Mouse (Mus musculus) left cerebral cortex, postnatal 4 days (tissue): ENCODE measurements around the gene Gal3st3. TPM values are rescaled to one million over a fixed set of nuclear protein-coding genes. Genes with fewer than 3 reads are reported as not detected.

Experiments used
- DNase-seq: peaks from one replicate; pipeline ENCODE4 v3.0.0-alpha.2; 2022
- intact Hi-C: fragments of 180-260 bp; cut with DNase I; formaldehyde crosslinking; loops from one replicate; pipeline ENCODE4 v1.15.1; 2025
- total RNA-seq, 2 experiments: library from RNA; stranded (reverse); gene quantifications; 2 replicates each; pipeline ENCODE4 v1.2.3; 2021

Gene Gal3st3
- 10 to 100 TPM; 60.0 to 60.3 TPM for total RNA-seq

- intact Hi-C loops = no loop called here
- DNase-seq = peak; percentile 67
Observed at GRCm38 (mm10) chr19:5297903-5298800, at the start of gene Gal3st3. TSS of gene Gal3st3 (plus strand) at chr19:5298331.

DNA sequence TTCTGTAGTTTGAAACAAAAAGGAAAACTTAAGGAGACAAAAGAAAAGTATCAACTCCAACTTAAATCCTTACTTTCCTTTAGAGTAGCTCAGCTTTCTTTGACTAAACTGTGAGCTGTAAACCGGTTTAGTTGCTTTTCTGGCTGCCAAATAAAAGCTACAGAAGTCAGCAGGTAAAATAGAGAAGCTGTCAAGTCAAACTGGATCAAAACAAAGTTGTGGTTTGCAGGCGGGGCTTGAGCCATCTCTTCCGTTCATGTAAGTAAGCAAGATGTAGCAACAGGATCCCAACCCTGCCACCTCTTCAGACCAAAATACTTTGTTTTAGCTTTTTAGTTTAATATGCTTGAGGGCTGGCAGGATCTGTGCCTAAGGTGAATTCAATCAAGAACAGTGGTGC lies 41.0 kb upstream of the Gal3st3 start:
- no peak for DNase-seq
- intact Hi-C loops = no loop called here

- DNase-seq = no peak
- intact Hi-C loops = no loop called here
Observed at GRCm38 (mm10) chr19:5267015-5267414, 31.1 kb upstream of the Gal3st3 start.

DNA sequence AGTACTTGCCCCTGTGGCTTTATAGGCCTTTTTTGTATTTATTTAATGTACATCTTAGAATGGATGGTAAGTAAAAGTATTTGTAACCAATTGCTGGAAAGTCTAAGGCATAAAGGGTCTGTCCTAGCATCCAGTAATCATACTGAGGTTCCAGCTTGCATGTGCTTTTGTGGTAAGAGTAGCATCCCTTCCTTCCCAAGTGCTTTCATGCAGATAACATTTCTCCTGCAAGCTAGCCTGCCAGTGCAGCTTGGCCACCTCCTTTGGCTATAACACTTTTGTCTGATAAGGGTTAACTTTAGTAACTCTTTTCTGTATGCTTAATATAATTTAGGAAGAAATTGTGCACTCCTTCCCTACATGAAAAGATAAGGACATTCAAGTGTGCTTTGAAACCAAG lies 30.1 kb upstream of the Gal3st3 start:
- no peak for DNase-seq
- intact Hi-C loops = no loop called here

DNA sequence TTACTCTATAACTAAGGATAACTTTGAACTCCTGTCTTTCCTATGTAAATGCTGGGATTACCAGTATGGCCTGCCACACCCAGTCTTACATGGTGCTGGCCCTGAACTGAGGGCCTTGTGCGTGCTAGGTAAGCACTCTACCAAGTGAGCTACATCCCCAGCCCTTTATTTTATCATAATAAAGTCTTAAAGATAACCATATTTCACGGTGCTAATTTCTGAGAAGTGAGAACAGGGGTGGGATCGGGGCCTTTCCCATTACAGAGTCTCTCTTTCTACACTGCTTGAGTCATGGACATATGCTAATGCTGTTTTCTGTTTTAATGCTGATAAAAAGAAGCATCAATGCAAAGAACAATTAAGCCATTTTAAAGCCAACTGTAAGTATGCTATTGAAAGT lies 29.3 kb upstream of the Gal3st3 start:
- DNase-seq = no peak

GRCm38 (mm10) chr19:5269392-5269791 lies 28.7 kb upstream of the Gal3st3 start:
- DNase-seq = no peak
- intact Hi-C loops = no loop called here

More for the DNA sequence above, 29.3 kb upstream of the Gal3st3 start:
- intact Hi-C loops = no loop called here

DNA sequence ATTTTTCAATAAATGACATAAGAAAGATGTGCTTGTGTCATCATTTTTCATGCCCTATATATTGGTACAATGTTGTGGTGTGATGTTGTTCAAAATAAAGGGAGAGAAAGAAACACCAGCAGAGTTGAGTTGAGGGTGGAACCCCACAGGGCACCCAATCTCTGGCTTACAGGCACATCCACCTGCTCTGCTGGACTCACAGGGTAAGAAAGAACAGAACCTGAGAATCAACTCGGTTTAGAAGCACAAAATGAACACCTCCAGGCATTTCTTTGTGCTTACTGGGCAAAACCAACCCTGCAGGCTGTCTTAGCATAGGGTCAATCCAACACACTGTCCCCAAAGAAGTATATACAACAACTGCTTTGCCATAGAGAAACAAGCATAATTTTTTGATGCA lies 26.7 kb upstream of the Gal3st3 start:
- intact Hi-C loops = loop anchor here (10.0 kb wide), 1 partner anchor 87 kb away; no protein-coding TSS in a partner anchor
- DNase-seq = no peak

- intact Hi-C loops = loop anchor here (10.0 kb wide), 1 partner anchor 88 kb away; no protein-coding TSS in a partner anchor
- peak; percentile 62 for DNase-seq
Observed at GRCm38 (mm10) chr19:5272326-5272795, 25.8 kb upstream of the Gal3st3 start.

- intact Hi-C loops = loop anchor here (10.0 kb wide), 1 partner anchor 88 kb away; no protein-coding TSS in a partner anchor
- DNase-seq = peak; percentile 92
Observed at GRCm38 (mm10) chr19:5272801-5273733, 25.1 kb upstream of the Gal3st3 start, which contains the start of gene Pacs1. TSS of gene Pacs1 (minus strand) at chr19:5273119.

DNA sequence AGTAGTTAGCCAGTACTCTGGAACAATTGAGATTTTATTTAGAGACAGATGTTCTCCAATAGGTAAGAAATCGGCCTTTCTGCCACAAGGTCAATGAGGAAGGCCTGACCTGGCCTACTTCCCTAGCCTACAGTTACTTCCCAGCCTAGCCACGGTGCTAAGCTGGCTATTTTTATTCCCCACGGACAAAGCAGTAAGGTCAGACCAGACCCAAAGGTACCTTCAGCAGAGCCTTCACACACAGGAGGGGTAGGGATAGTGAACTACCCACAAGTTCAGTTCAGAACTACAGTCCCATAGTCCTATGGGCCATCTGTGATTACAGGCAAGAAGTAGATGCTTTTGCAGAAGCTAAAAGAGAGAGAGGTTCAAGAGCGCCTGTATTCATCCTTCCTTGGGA lies 24.2 kb upstream of the Gal3st3 start:
- DNase-seq = no peak
- intact Hi-C loops = loop anchor here (10.0 kb wide), 1 partner anchor 89 kb away; no protein-coding TSS in a partner anchor

DNA sequence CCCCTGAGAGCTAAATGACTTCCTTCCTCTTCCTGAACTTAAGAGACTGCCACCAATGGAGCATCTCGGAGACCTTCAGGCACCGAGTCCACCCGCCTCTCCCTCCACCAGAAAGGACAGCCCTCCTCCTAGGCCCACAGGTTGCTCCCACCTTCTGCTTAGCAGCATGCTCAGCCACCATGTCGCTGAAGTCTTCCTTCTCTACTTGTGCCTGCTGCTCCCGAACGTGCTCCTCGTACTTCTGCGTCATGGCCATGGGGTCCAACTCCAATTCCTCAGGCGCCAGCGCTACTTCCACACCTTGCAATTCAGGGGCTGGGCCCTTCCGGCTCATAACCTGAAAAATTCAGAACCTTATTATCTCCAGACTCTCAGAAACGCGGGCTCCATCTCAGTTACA lies 23.5 kb upstream of the Gal3st3 start:
- DNase-seq = no peak
- intact Hi-C loops = loop anchor here (10.0 kb wide), 1 partner anchor 90 kb away; no protein-coding TSS in a partner anchor

DNA sequence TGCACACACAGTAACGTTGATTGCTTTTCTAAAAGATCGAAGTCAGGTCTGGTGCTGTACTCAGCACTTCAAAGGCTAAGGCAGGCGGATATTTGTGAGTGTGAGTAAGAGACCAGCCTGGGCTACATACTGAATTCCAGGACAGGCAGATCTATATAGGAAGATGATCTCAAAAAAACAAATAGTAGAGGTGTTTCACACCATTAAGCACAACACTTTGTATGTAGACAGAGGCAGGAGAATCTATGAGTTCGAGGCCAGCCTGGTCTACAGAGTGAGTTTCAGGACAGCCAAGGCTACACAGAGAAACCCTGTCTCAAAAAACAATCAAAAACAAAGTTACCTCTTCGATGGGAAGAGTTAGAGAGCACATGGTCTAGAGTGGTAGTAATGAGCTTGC lies 22.4 kb upstream of the Gal3st3 start:
- DNase-seq = no peak
- intact Hi-C loops = loop anchor here (10.0 kb wide), 1 partner anchor 91 kb away; no protein-coding TSS in a partner anchor

GRCm38 (mm10) chr19:5276531-5276930 lies 21.6 kb upstream of the Gal3st3 start:
- intact Hi-C loops = loop anchor here (10.0 kb wide), 1 partner anchor 92 kb away; no protein-coding TSS in a partner anchor
- no peak for DNase-seq

GRCm38 (mm10) chr19:5277140-5277539 lies 21.0 kb upstream of the Gal3st3 start:
- intact Hi-C loops = loop anchor here (10.0 kb wide), 1 partner anchor 92 kb away; no protein-coding TSS in a partner anchor
- DNase-seq = no peak

DNA sequence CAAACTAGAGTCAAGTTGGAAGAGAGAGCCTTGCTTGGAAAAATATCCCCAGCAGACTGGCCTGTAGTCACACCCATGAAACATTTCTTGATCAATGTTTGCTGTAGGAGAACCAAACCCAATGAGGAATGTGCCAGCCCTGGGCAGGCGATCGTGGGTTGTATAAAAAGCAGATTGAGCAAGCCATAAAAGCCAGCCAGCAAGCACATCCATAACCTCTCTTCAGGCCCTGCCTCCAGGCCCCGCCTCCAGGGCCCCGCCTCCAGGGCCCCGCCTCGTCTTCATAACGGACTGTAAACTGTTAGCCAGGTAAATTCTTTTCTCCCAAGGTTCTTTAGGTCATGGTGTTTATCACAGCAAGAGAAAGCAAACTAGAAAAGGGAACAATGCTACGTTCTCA lies 19.8 kb upstream of the Gal3st3 start:
- no peak for DNase-seq
- intact Hi-C loops = loop anchor here (10.0 kb wide), 1 partner anchor 94 kb away; no protein-coding TSS in a partner anchor

DNA sequence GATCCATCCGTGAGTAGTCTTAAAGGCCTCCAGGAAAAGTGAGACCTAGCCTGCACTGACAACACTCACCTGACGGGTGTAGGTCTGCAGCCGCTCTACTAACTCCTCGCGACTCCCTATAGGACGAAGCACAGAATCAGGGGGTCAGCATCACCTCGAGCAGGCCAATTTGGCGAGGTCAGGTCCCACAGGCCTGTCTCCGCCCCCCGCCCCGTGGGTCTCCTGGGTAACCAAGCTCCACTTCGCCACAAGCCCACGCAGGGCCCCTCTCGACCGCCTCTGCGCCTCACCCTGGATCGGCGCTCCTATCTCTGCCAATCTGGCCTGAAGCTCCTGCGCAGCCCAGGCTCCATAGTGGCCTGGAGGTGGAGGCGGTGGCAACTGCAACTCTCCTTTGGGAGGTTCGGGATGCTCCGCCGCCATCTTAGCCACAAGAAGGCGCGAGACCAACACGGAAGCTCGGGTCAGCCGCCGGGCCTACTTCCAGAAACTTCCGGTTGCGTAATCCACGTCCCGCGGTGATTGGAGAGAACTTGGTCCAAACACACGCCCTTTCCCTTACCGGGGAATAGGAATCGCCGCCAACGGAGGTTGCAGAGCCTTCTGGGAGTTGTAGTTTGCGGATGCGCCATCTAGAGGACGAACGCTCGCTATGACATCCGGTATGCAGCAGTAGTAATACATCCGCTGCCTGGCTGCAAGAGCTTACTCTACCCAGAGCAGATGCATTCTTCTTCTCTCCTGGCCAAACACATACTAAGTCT lies 3.0 kb upstream of the Gal3st3 start, which contains the start of gene Sf3b2:
Sf3b2 (minus strand) TSS at position 484 of the 764 bp plus-strand sequence.
- intact Hi-C loops = no loop called here
- DNase-seq = peak; percentile 99

- no peak for DNase-seq
- intact Hi-C loops = no loop called here
Observed at GRCm38 (mm10) chr19:5295736-5296075, 2.4 kb upstream of the Gal3st3 start.

DNA sequence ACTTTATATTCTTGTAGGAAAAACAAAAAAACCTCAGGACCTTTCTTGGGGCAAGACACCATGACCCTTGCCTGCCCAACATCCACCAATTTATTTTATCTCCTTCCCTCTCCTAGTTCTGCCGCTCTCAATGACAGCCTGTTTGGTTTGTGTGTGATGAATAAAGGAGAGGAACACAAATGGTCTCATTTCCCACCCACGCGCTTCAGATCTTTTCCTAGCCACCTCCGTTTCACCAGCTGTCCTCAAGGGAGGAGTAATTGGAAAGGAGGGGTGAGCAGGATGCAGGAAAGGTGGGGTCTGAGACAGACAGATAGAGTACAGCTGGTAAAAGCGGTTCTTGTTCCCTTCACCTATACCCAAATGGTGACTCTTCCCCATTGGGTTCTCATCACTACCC lies 1.5 kb upstream of the Gal3st3 start:
- intact Hi-C loops = no loop called here
- no peak for DNase-seq

GRCm38 (mm10) chr19:5300588-5300987 lies 2.5 kb downstream of the Gal3st3 start:
- intact Hi-C loops = no loop called here

DNA sequence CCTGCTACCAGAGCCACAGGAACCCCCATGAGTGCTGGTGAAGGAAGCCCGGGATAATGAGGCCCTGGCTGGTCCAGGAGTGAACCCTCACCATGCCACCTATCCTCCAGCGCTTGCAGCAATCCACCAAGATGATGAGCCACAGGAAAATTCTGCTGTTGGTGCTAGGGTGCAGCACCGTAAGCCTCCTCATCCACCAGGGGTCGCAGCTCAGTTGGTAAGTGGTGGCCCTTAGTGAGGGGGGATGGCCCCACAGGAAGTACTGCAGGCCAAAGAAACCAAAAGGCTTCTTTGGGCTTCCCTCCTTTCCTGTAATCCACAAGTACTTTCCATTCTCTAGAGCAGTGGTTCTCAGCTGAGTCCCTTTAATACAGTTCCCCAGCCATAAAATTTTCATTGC lies 4.3 kb downstream of the Gal3st3 start:
- intact Hi-C loops = no loop called here
- DNase-seq = peak; percentile 63

More at GRCm38 (mm10) chr19:5300588-5300987, 2.5 kb downstream of the Gal3st3 start:
- DNase-seq = no peak
